Comparison of ENCODE assay signal across 21 mouse cellular contexts in the genomic region with DNA sequence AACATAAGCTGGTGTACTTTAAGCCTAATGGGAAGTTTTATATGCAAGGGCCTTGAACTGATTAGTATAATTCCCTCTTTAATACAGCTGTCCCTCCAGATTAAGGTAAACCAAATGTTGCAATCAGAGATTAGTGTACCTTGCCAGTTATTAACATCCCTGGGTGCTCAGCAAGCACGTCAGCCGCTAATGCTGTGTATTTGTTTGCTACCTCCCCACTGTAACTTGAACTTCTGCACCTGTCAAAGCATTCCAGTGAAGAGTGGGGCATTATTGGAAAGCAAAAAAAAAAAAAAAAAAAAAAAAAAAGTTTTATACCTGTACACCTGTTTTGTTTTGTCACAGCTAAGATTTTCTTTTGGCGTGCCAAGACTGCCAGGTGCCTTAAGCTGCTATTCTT. TPM values are rescaled to one million over a fixed set of nuclear protein-coding genes. Genes with fewer than 3 reads are reported as not detected.
DNase-seq lines count a peak whose midpoint lies in the region; ATAC-seq and TF ChIP-seq lines count a peak whose summit lies in the region.
"Had no signal": no experiment of that assay in that cellular context is flagged by ENCODE, and none has a peak within 500 bp of the region (broad histone marks: within the 10 kb centered on the region; RNA-seq: fewer than 3 reads in every experiment).

No protein-coding gene starts in this region.

- peak overlapping the region; percentile 63 for H3K27ac ChIP-seq in forebrain, embryonic 10.5 days
- H3K27ac ChIP-seq in forebrain, postnatal 0 days (ENCODE audit: low read depth, low read length) = no peak overlapping the region
- no peak overlapping the region for H3K27ac ChIP-seq in liver, embryonic 15.5 days (replicated peaks)
- H3K27ac ChIP-seq in liver, postnatal 0 days (ENCODE audit: low read depth) = no peak overlapping the region
- H3K27ac ChIP-seq in limb, embryonic 12.5 days = no peak overlapping the region
- H3K27ac ChIP-seq in midbrain, embryonic 15.5 days = no peak overlapping the region
- H3K27ac ChIP-seq: gastrocnemius, adult 2 months; heart, embryonic 13.5 days; neural tube, embryonic 12.5 days had no signal

- TF ChIP-seq EP300 in liver, postnatal 0 days (IDR thresholded peaks at IDR 0.05; ENCODE audit: low read depth) = no peak

- no peaks in the 10 kb centered on the region for H3K36me3 ChIP-seq in forebrain, embryonic 10.5 days (replicated peaks)
- H3K36me3 ChIP-seq in forebrain, postnatal 0 days (ENCODE audit: insufficient read depth) = no peaks in the 10 kb centered on the region
- H3K36me3 ChIP-seq in liver, embryonic 15.5 days (replicated peaks) = no peaks in the 10 kb centered on the region
- no peaks in the 10 kb centered on the region for H3K36me3 ChIP-seq in liver, postnatal 0 days (replicated peaks; ENCODE audit: insufficient read depth, low read length)
- no peaks in the 10 kb centered on the region for H3K36me3 ChIP-seq in limb, embryonic 12.5 days
- H3K36me3 ChIP-seq in midbrain, embryonic 15.5 days (replicated peaks) = no peaks in the 10 kb centered on the region
- H3K36me3 ChIP-seq: heart, embryonic 13.5 days; neural tube, embryonic 12.5 days had no signal

- H3K9me3 ChIP-seq in forebrain, embryonic 10.5 days = peaks cover 4% of the 10 kb centered on the region; the same call in 1 of the 2 replicates
- H3K9me3 ChIP-seq in forebrain, postnatal 0 days (ENCODE audit: low read length) = no peaks in the 10 kb centered on the region
- H3K9me3 ChIP-seq in liver, embryonic 15.5 days (replicated peaks) = no peaks in the 10 kb centered on the region
- H3K9me3 ChIP-seq in liver, postnatal 0 days (ENCODE audit: low read length) = peaks cover 3% of the 10 kb centered on the region
- peaks cover 4% of the 10 kb centered on the region; the same call in 1 of the 2 replicates for H3K9me3 ChIP-seq in limb, embryonic 12.5 days
- H3K9me3 ChIP-seq in midbrain, embryonic 15.5 days = no peaks in the 10 kb centered on the region
- H3K9me3 ChIP-seq: heart, embryonic 13.5 days had no signal

- no peak overlapping the region for H3K4me3 ChIP-seq in forebrain, embryonic 10.5 days
- no peak overlapping the region for H3K4me3 ChIP-seq in forebrain, postnatal 0 days (ENCODE audit: low read depth, low read length)
- no peak overlapping the region for H3K4me3 ChIP-seq in liver, embryonic 15.5 days (replicated peaks)
- H3K4me3 ChIP-seq in liver, postnatal 0 days (ENCODE audit: low read depth, low read length) = no peak overlapping the region
- H3K4me3 ChIP-seq in limb, embryonic 12.5 days (replicated peaks) = no peak overlapping the region
- no peak overlapping the region for H3K4me3 ChIP-seq in midbrain, embryonic 15.5 days
- H3K4me3 ChIP-seq: gastrocnemius, adult 2 months; heart, embryonic 13.5 days; neural tube, embryonic 12.5 days had no signal

- no peak for TF ChIP-seq CTCF in forebrain, postnatal 0 days (IDR thresholded peaks at IDR 0.05; ENCODE audit: low read depth)
- TF ChIP-seq CTCF in liver, postnatal 0 days (IDR thresholded peaks at IDR 0.05; ENCODE audit: low read depth) = no peak

- peaks cover 7% of the 10 kb centered on the region; the same call in 1 of the 2 replicates for H3K27me3 ChIP-seq in forebrain, embryonic 10.5 days (ENCODE audit: poor library complexity, severe bottlenecking)
- no peaks in the 10 kb centered on the region for H3K27me3 ChIP-seq in forebrain, postnatal 0 days (ENCODE audit: insufficient read depth, low read length)
- no peaks in the 10 kb centered on the region for H3K27me3 ChIP-seq in liver, embryonic 15.5 days
- H3K27me3 ChIP-seq in liver, postnatal 0 days (ENCODE audit: insufficient read depth, low read length) = no peaks in the 10 kb centered on the region
- peaks cover 11% of the 10 kb centered on the region; the same call in 1 of the 2 replicates for H3K27me3 ChIP-seq in limb, embryonic 12.5 days
- no peaks in the 10 kb centered on the region for H3K27me3 ChIP-seq in midbrain, embryonic 15.5 days (replicated peaks)
- H3K27me3 ChIP-seq: heart, embryonic 13.5 days; neural tube, embryonic 12.5 days had no signal

- no peak overlapping the region for H3K9ac ChIP-seq in forebrain, postnatal 0 days
- H3K9ac ChIP-seq in liver, embryonic 15.5 days = no peak overlapping the region
- H3K9ac ChIP-seq in liver, postnatal 0 days (replicated peaks) = no peak overlapping the region
- no peak overlapping the region for H3K9ac ChIP-seq in limb, embryonic 12.5 days (replicated peaks)
- no peak overlapping the region for H3K9ac ChIP-seq in midbrain, embryonic 15.5 days
- H3K9ac ChIP-seq: heart, embryonic 13.5 days; neural tube, embryonic 12.5 days had no signal

- no peak for ATAC-seq in forebrain, postnatal 0 days
- no peak for ATAC-seq in liver, embryonic 15.5 days (ENCODE audit: insufficient read depth)
- ATAC-seq in liver, postnatal 0 days = no peak
- peak; percentile 63; the same call in 1 of the 2 replicates for ATAC-seq in limb, embryonic 12.5 days (ENCODE audit: insufficient number of reproducible peaks, insufficient read depth, low FRiP score, low TSS enrichment, low read depth)
- ATAC-seq in midbrain, embryonic 15.5 days (replicated peaks) = 0 out of 2 replicates have a peak, but pooled peaks have one; percentile 15
- ATAC-seq: hindbrain, embryonic 16.5 days had no signal

- H3K4me1 ChIP-seq in forebrain, embryonic 10.5 days = peaks cover 57% of the 10 kb centered on the region
- H3K4me1 ChIP-seq in forebrain, postnatal 0 days (ENCODE audit: insufficient read depth) = no peaks in the 10 kb centered on the region
- H3K4me1 ChIP-seq in liver, embryonic 15.5 days (replicated peaks) = peaks cover 30% of the 10 kb centered on the region
- peaks cover 5% of the 10 kb centered on the region for H3K4me1 ChIP-seq in liver, postnatal 0 days (ENCODE audit: insufficient read depth)
- H3K4me1 ChIP-seq in limb, embryonic 12.5 days (replicated peaks) = peaks cover 12% of the 10 kb centered on the region
- 0 out of 2 replicates have a peak, but pooled peaks cover 11% of the 10 kb centered on the region for H3K4me1 ChIP-seq in midbrain, embryonic 15.5 days

- DNase-seq in forebrain, embryonic 10.5 days (ENCODE audit: extremely low spot score, low spot score) = no peak
- no peak for DNase-seq in forebrain, postnatal 0 days
- DNase-seq in liver, postnatal 0 days = no peak
- no peak for DNase-seq in kidney, adult 9 months
- no peak for DNase-seq in testis, postnatal 10 days (ENCODE audit: low spot score)
- DNase-seq: adrenal gland, postnatal 10 days; cerebellum, adult 18-20 months; cerebellum, postnatal 36 days; gastrocnemius, adult 2 months; heart, postnatal 36 days; kidney, adult 11 months; kidney, postnatal 10 days; layer of hippocampus, adult 9-11 months; lung, postnatal 4 days; thymus, postnatal 4 days had no signal

- 45% methylated on average over 3 of the region's 3 CpGs for WGBS in forebrain, embryonic 10.5 days
- 52% methylated on average over 3 of the region's 3 CpGs for WGBS in forebrain, postnatal 0 days
- WGBS in liver, embryonic 15.5 days (ENCODE audit: insufficient replicate concordance) = 48% methylated on average over 3 of the region's 3 CpGs
- 61% methylated on average over 3 of the region's 3 CpGs for WGBS in liver, postnatal 0 days (ENCODE audit: insufficient replicate concordance)
- WGBS in limb, embryonic 12.5 days = 29% methylated on average over 3 of the region's 3 CpGs
- WGBS in midbrain, embryonic 15.5 days = 52% methylated on average over 3 of the region's 3 CpGs

- no peak overlapping the region for H3K4me2 ChIP-seq in forebrain, postnatal 0 days (ENCODE audit: low read depth)
- 0 out of 2 replicates have a peak overlapping the region, but pooled peaks have one; percentile 1 for H3K4me2 ChIP-seq in liver, embryonic 15.5 days
- no peak overlapping the region for H3K4me2 ChIP-seq in liver, postnatal 0 days (ENCODE audit: low read depth, low read length)
- peak overlapping the region; percentile 24 for H3K4me2 ChIP-seq in limb, embryonic 12.5 days
- H3K4me2 ChIP-seq in midbrain, embryonic 15.5 days = no peak overlapping the region
- H3K4me2 ChIP-seq: heart, embryonic 13.5 days; neural tube, embryonic 12.5 days had no signal

RNA-seq across cellular contexts. Expression of a gene that starts 53.1 kb away (rescaled TPM):
- polyA plus RNA-seq in forebrain, embryonic 10.5 days (2016; fragmentation: Nextera tagmentation; extraction: Ambion mirVana) = 30.2 and 30.4 TPM in 2 replicates
- 150 and 186 TPM in 2 replicates for total RNA-seq in forebrain, postnatal 0 days (2014; rRNA removed)
- 47.7 and 50.6 TPM in 2 replicates for polyA plus RNA-seq in forebrain, postnatal 0 days (2015; fragmentation: Nextera tagmentation; extraction: Ambion mirVana)
- polyA plus RNA-seq in liver, embryonic 15.5 days (2015; fragmentation: Nextera tagmentation; extraction: Ambion mirVana) = 11.2 and 12.1 TPM in 2 replicates
- polyA plus RNA-seq in liver, postnatal 0 days (2015; fragmentation: Nextera tagmentation; extraction: Ambion mirVana) = 8.1 and 8.8 TPM in 2 replicates
- polyA plus RNA-seq in limb, embryonic 12.5 days (2016; fragmentation: Nextera tagmentation; extraction: Ambion mirVana) = 12.3 and 14.8 TPM in 2 replicates
- polyA plus RNA-seq in midbrain, embryonic 15.5 days (2015; fragmentation: Nextera tagmentation; extraction: Ambion mirVana) = 30.8 and 31.5 TPM in 2 replicates

Comparison
In these comparisons a context has a peak if more than half of its experiments do, and no peak if none do; other contexts are left out.
1. H3K4me2 ChIP-seq: peak in liver, embryonic 15.5 days (single experiment) and limb, embryonic 12.5 days (single experiment); none in forebrain, postnatal 0 days (single experiment), liver, postnatal 0 days (single experiment) and midbrain, embryonic 15.5 days (single experiment).
2. ATAC-seq: peak in limb, embryonic 12.5 days (single experiment) and midbrain, embryonic 15.5 days (single experiment); none in forebrain, postnatal 0 days (single experiment), liver, embryonic 15.5 days (single experiment) and liver, postnatal 0 days (single experiment).